Comparison of ENCODE assay signal across 9 mouse cellular contexts in genomic region chr5:92698837-92699529, GRCm38 (mm10). TPM values are rescaled to one million over a fixed set of nuclear protein-coding genes. Genes with fewer than 3 reads are reported as not detected.
DNase-seq lines count a peak whose midpoint lies in the region; ATAC-seq lines count a peak whose summit lies in the region.
"Had no signal": no experiment of that assay in that cellular context is flagged by ENCODE, and none has a peak within 500 bp of the region (broad histone marks: within the 10 kb centered on the region; RNA-seq: fewer than 3 reads in every experiment).

No protein-coding gene starts in this region.

- no peak overlapping the region for H3K4me3 ChIP-seq in liver, embryonic 11.5 days (ENCODE audit: low read depth, low read length)
- peak overlapping the region; percentile 21; the same call in 1 of the 2 replicates for H3K4me3 ChIP-seq in embryonic facial prominence, embryonic 15.5 days (replicated peaks)
- H3K4me3 ChIP-seq in limb, embryonic 11.5 days (ENCODE audit: low read depth, low read length), result no peak overlapping the region

- no peak for DNase-seq in liver, embryonic 11.5 days (ENCODE audit: low spot score)
- no peak for DNase-seq in liver
- no peak for DNase-seq in limb, embryonic 11.5 days (ENCODE audit: low spot score)
- DNase-seq in retina, postnatal 1 day, result peak; percentile 69
- no peak for DNase-seq in Muller cell, postnatal 12 days (ENCODE audit: inconsistent ontology term)
- no peak for DNase-seq in thymus, postnatal 14 days
- no peak for DNase-seq in urinary bladder, postnatal 36 days (ENCODE audit: low spot score in 2 of 2)
- DNase-seq: cerebellum, postnatal 36 days had no signal

- no peak overlapping the region for H3K9ac ChIP-seq in liver, embryonic 11.5 days (ENCODE audit: low read depth, low read length)
- H3K9ac ChIP-seq in embryonic facial prominence, embryonic 15.5 days, result no peak overlapping the region
- H3K9ac ChIP-seq in limb, embryonic 11.5 days (ENCODE audit: low read length), result no peak overlapping the region

- H3K27ac ChIP-seq in liver, embryonic 11.5 days (ENCODE audit: low read depth, low read length), result no peak overlapping the region
- H3K27ac ChIP-seq in embryonic facial prominence, embryonic 15.5 days (replicated peaks), result no peak overlapping the region
- H3K27ac ChIP-seq in limb, embryonic 11.5 days (replicated peaks; ENCODE audit: low read depth, low read length), result no peak overlapping the region

- H3K9me3 ChIP-seq in liver, embryonic 11.5 days (ENCODE audit: control insufficient read depth, low read length), result no peaks in the 10 kb centered on the region
- no peaks in the 10 kb centered on the region for H3K9me3 ChIP-seq in embryonic facial prominence, embryonic 15.5 days (replicated peaks)
- H3K9me3 ChIP-seq in limb, embryonic 11.5 days (ENCODE audit: control insufficient read depth, low read length), result no peaks in the 10 kb centered on the region

- WGBS in liver, embryonic 11.5 days, result 33% methylated on average over 17 of the region's 17 CpGs
- WGBS in embryonic facial prominence, embryonic 15.5 days, result 8% methylated on average over 17 of the region's 17 CpGs
- WGBS in limb, embryonic 11.5 days, result 35% methylated on average over 17 of the region's 17 CpGs

- H3K4me1 ChIP-seq in liver, embryonic 11.5 days (replicated peaks; ENCODE audit: control insufficient read depth, insufficient read depth, low read length), result no peaks in the 10 kb centered on the region
- H3K4me1 ChIP-seq in embryonic facial prominence, embryonic 15.5 days, result peaks cover 9% of the 10 kb centered on the region; the same call in 1 of the 2 replicates
- 0 out of 2 replicates have a peak, but pooled peaks cover 4% of the 10 kb centered on the region for H3K4me1 ChIP-seq in limb, embryonic 11.5 days (ENCODE audit: control insufficient read depth, insufficient read depth, low read length)

- no peak for ATAC-seq in liver, embryonic 11.5 days (replicated peaks; ENCODE audit: low FRiP score)
- peak; percentile 51; the same call in 1 of the 2 replicates for ATAC-seq in embryonic facial prominence, embryonic 15.5 days (ENCODE audit: insufficient number of reproducible peaks, low FRiP score, low TSS enrichment, low read depth)
- peak; percentile 54; the same call in 1 of the 2 replicates for ATAC-seq in limb, embryonic 11.5 days (ENCODE audit: insufficient number of reproducible peaks, low FRiP score, low TSS enrichment, low read depth)

- no peaks in the 10 kb centered on the region for H3K36me3 ChIP-seq in liver, embryonic 11.5 days (ENCODE audit: control insufficient read depth, insufficient read depth, low read length)
- no peaks in the 10 kb centered on the region for H3K36me3 ChIP-seq in embryonic facial prominence, embryonic 15.5 days
- H3K36me3 ChIP-seq in limb, embryonic 11.5 days (ENCODE audit: control insufficient read depth, insufficient read depth, low read length), result no peaks in the 10 kb centered on the region

- peaks cover 3% of the 10 kb centered on the region; the same call in 1 of the 2 replicates for H3K27me3 ChIP-seq in liver, embryonic 11.5 days (replicated peaks; ENCODE audit: control insufficient read depth, insufficient read depth, low read length)
- no peaks in the 10 kb centered on the region for H3K27me3 ChIP-seq in embryonic facial prominence, embryonic 15.5 days
- H3K27me3 ChIP-seq in limb, embryonic 11.5 days (ENCODE audit: control insufficient read depth, insufficient read depth, low read length), result no peaks in the 10 kb centered on the region

- peak overlapping the region; percentile 42 for H3K4me2 ChIP-seq in liver, embryonic 11.5 days
- peak overlapping the region; percentile 45 for H3K4me2 ChIP-seq in embryonic facial prominence, embryonic 15.5 days (replicated peaks)
- H3K4me2 ChIP-seq in limb, embryonic 11.5 days (ENCODE audit: low read depth, severe bottlenecking), result peak overlapping the region; percentile 35

RNA-seq across cellular contexts. Expression of gene Shroom3, which starts 15.7 kb away (rescaled TPM):
- polyA plus RNA-seq in liver, embryonic 11.5 days (2014; fragmentation: Nextera tagmentation; extraction: Ambion mirVana), result 2.8 and 3.5 TPM in 2 replicates
- polyA plus RNA-seq in embryonic facial prominence, embryonic 15.5 days (2015; fragmentation: Nextera tagmentation; extraction: Ambion mirVana), result 3.9 and 4.1 TPM in 2 replicates
- 3.8 and 5.8 TPM in 2 replicates for polyA plus RNA-seq in limb, embryonic 11.5 days (2014; fragmentation: Nextera tagmentation; extraction: Ambion mirVana)

RNA-seq across cellular contexts. Expression of gene Ccdc158, which starts 23.9 kb away (rescaled TPM):
- polyA plus RNA-seq in liver, embryonic 11.5 days (2014; fragmentation: Nextera tagmentation; extraction: Ambion mirVana), result 0.47 and 0.62 TPM in 2 replicates
- 1.1 TPM in 2 replicates for polyA plus RNA-seq in embryonic facial prominence, embryonic 15.5 days (2015; fragmentation: Nextera tagmentation; extraction: Ambion mirVana)
- polyA plus RNA-seq in limb, embryonic 11.5 days (2014; fragmentation: Nextera tagmentation; extraction: Ambion mirVana), result 0.62 and 0.69 TPM in 2 replicates
